Mouse (Mus musculus) stomach, postnatal 0 days (tissue): ENCODE results near the gene Arhgef38. TPM values are rescaled to one million over a fixed set of nuclear protein-coding genes. Genes with fewer than 3 reads are reported as not detected.

Experiments used
- ATAC-seq: fragments of 200-750 bp; cut with Nextera tagmentation; 2 replicates; pipeline ENCODE4 v1.8.0; 2017; ENCODE audit not compliant: low FRiP score, low TSS enrichment
- DNase-seq: peaks from one replicate; pipeline ENCODE4 v3.0.0-alpha.2; 2016; ENCODE audit warnings: low spot score
- H3K27ac ChIP-seq: fragments of 300-500 bp; sonication (generic); replicated peaks from 2 replicates; pipeline ENCODE4 v1.5.1; 2014; ENCODE audit warnings: mild to moderate bottlenecking, control low read depth
- H3K27me3 ChIP-seq: fragments of 300-500 bp; sonication (generic); 2 replicates; pipeline ENCODE4 v1.6.1; 2014; ENCODE audit warnings: low read length; ENCODE audit not compliant: control insufficient read depth, insufficient read depth
- H3K36me3 ChIP-seq: fragments of 300-500 bp; sonication (generic); 2 replicates; pipeline ENCODE4 v1.6.1; 2014; ENCODE audit warnings: low read length, mixed read lengths; ENCODE audit not compliant: control insufficient read depth, insufficient read depth
- H3K4me1 ChIP-seq: fragments of 300-500 bp; sonication (generic); replicated peaks from 2 replicates; pipeline ENCODE4 v1.6.1; 2014; ENCODE audit warnings: antibody characterized with exemption; ENCODE audit not compliant: control insufficient read depth, insufficient read depth
- H3K4me2 ChIP-seq: fragments of 300-500 bp; sonication (generic); replicated peaks from 2 replicates; pipeline ENCODE4 v1.6.1; 2014; ENCODE audit warnings: low read depth, mild to moderate bottlenecking, control low read depth, moderate library complexity
- H3K4me3 ChIP-seq: fragments of 300-500 bp; sonication (generic); 2 replicates; pipeline ENCODE4 v1.5.1; 2014; ENCODE audit warnings: low read depth, low read length, control low read depth
- H3K9ac ChIP-seq: fragments of 300-500 bp; sonication (generic); 2 replicates; pipeline ENCODE4 v1.6.1; 2014; ENCODE audit warnings: mild to moderate bottlenecking, low read length, control low read depth, mixed read lengths
- H3K9me3 ChIP-seq: fragments of 300-500 bp; sonication (generic); 2 replicates; pipeline ENCODE4 v1.6.1; 2016; ENCODE audit warnings: low read length; ENCODE audit not compliant: control insufficient read depth
- CTCF ChIP-seq: IDR thresholded peaks from 2 replicates; pipeline ENCODE4 v1.5.1; 2016; ENCODE audit warnings: antibody characterized with exemption, low read depth, mild to moderate bottlenecking, moderate library complexity
- EP300 ChIP-seq: optimal IDR thresholded peaks from 2 replicates; pipeline ENCODE3; 2016; ENCODE audit warnings: antibody characterized with exemption
- WGBS: fragments of 180-500 bp; shearing (Covaris S2); extraction: QIAGEN DNeasy Blood & Tissue Kit; methylation state at CpG from one replicate; pipeline ENCODE4 v1.1.7; 2014; 5-methylcytosine and 5-hydroxymethylcytosine counted together
- polyA plus RNA-seq: library from polyadenylated mRNA; unstranded; fragments of >200 nt; fragmentation: Nextera tagmentation; extraction: Ambion mirVana; gene quantifications from 2 replicates; pipeline ENCODE4 v1.2.1, GENCODE M21; 2015

Arhgef38 gene
- polyA plus RNA-seq, 1 experiment from 2014 or later, result 0.53 TPM

- peak overlapping the region; percentile 96 for H3K27ac ChIP-seq
- no peak for TF ChIP-seq CTCF
Measured at GRCm38 (mm10) chr3:133091121-133091663, 143.6 kb downstream of the Arhgef38 start.

GRCm38 (mm10) chr3:133090247-133091120, 144.3 kb downstream of the Arhgef38 start:
- WGBS, result 4% methylated on average over 11 of the region's 11 CpGs
- ATAC-seq (no peak), DNase-seq (no peak)
- Histone ChIP-seq H3K27me3 (no peaks in the 10 kb centered on the region), H3K9me3 (no peaks in the 10 kb centered on the region), H3K4me1 (no peaks in the 10 kb centered on the region), H3K4me3 (peak overlapping the region; percentile 98), H3K36me3 (no peaks in the 10 kb centered on the region), H3K4me2 (peak overlapping the region; percentile 74), H3K9ac (peak overlapping the region; percentile 94), H3K27ac (no peak overlapping the region)
- TF ChIP-seq EP300, result no peak
- TF ChIP-seq CTCF, result no peak

More at GRCm38 (mm10) chr3:133091121-133091663, 143.6 kb downstream of the Arhgef38 start:
- peak overlapping the region; percentile 94 for H3K9ac ChIP-seq
- H3K4me2 ChIP-seq, result peak overlapping the region; percentile 74
- H3K9me3 ChIP-seq, result no peaks in the 10 kb centered on the region
- WGBS, result under 1% methylated on average over 44 of the region's 44 CpGs
- H3K4me3 ChIP-seq, result peak overlapping the region; percentile 98
- H3K4me1 ChIP-seq, result no peaks in the 10 kb centered on the region
- no peaks in the 10 kb centered on the region for H3K36me3 ChIP-seq
- ATAC-seq (peak; percentile 80), DNase-seq (no peak)
- no peaks in the 10 kb centered on the region for H3K27me3 ChIP-seq

GRCm38 (mm10) chr3:133085858-133086257, 148.9 kb downstream of the Arhgef38 start:
- no peaks in the 10 kb centered on the region for H3K36me3 ChIP-seq
- DNase-seq, result no peak
- H3K4me3 ChIP-seq, result no peak overlapping the region
- no peaks in the 10 kb centered on the region for H3K4me1 ChIP-seq
- no peaks in the 10 kb centered on the region for H3K9me3 ChIP-seq
- H3K27me3 ChIP-seq, result no peaks in the 10 kb centered on the region
- 0 out of 2 replicates have a peak, but pooled peaks have one; percentile 69 for ATAC-seq
- H3K9ac ChIP-seq, result no peak overlapping the region
- H3K27ac ChIP-seq, result no peak overlapping the region
- TF ChIP-seq EP300, result no peak
- TF ChIP-seq CTCF, result peak; percentile 78
- no peak overlapping the region for H3K4me2 ChIP-seq
- WGBS, result 49% methylated on average over 3 of the region's 3 CpGs

GRCm38 (mm10) chr3:133082736-133083135, 152.0 kb downstream of the Arhgef38 start:
- TF ChIP-seq CTCF (no peak), EP300 (no peak)
- Histone ChIP-seq H3K4me3 (no peak overlapping the region), H3K9me3 (no peaks in the 10 kb centered on the region), H3K27ac (no peak overlapping the region), H3K4me2 (no peak overlapping the region), H3K36me3 (no peaks in the 10 kb centered on the region), H3K9ac (no peak overlapping the region), H3K4me1 (no peaks in the 10 kb centered on the region), H3K27me3 (no peaks in the 10 kb centered on the region)
- no peak for ATAC-seq
- no peak for DNase-seq
- 84% methylated on average over 5 of the region's 5 CpGs for WGBS

GRCm38 (mm10) chr3:133075560-133075959, 159.2 kb downstream of the Arhgef38 start:
- Histone ChIP-seq H3K4me1 (no peaks in the 10 kb centered on the region), H3K9ac (no peak overlapping the region), H3K9me3 (no peaks in the 10 kb centered on the region), H3K36me3 (peaks cover 3% of the 10 kb centered on the region; the same call in 1 of the 2 replicates), H3K27me3 (no peaks in the 10 kb centered on the region), H3K4me2 (no peak overlapping the region), H3K4me3 (no peak overlapping the region), H3K27ac (no peak overlapping the region)
- DNase-seq, result no peak
- ATAC-seq, result no peak
- no peak for TF ChIP-seq CTCF
- TF ChIP-seq EP300, result no peak
- 89% methylated on average over 10 of the region's 10 CpGs for WGBS

Other genes with a start within 250 kb of the Arhgef38 start
- gene Ints12, start 143.1 kb downstream of the Arhgef38 start, polyA plus RNA-seq, result 13.7 and 14.2 TPM in 2 replicates
- 2.5 and 2.8 TPM in 2 replicates for gene Gstcd, start 142.9 kb downstream of the Arhgef38 start, polyA plus RNA-seq
- gene Ppa2, start 75.2 kb upstream of the Arhgef38 start, polyA plus RNA-seq, result 81.2 and 85.7 TPM in 2 replicates